Mouse (Mus musculus) left cerebral cortex, adult 11 months (tissue): ENCODE measurements around the gene Mid1.
"Not testable (repeated sequence)": the region's sequence is repeated elsewhere in the genome, so short reads cannot be mapped to it uniquely, and the experiment has no call there.

Experiments used
- DNase-seq: peaks from one replicate; pipeline ENCODE4 v3.0.0; 2022; ENCODE audit warnings: low spot score

Mid1 gene

GRCm38 (mm10) chrX:170017333-170018245 is 332.6 kb downstream of the Mid1 start:
- not testable (repeated sequence) for DNase-seq

DNA sequence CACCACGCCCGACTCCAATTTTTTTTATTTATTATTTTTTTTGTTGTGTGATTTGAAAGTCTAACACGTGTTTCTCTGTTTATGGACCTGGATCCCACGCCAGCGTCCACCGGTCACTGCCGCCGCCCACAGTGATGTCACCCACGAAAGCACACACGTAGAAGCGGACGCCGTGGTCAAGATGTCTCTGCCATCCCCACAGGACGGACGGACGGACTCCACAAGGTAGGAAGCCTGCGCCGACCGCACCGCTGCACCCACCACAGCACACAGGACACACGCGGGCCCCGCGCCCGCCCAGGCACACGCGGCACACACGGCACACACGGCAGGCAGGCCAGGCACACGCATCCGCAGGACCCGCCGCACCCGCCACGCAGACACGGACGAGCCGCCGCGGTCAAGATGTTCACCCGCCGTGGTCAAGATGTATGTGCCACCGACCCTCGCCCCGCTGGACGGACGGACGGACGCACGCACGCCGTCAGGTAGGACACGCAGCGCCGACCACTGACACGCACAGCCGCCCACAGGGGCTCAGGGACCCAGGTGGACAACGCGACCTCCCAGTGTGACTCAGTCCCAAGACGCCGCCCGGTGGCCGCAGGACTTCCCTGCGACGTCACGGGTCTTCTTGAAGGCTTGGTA is 333.7 kb downstream of the Mid1 start:
- DNase-seq, result not testable (repeated sequence)

- not testable (repeated sequence) for DNase-seq
These were observed 334.4 kb downstream of the Mid1 start for GRCm38 (mm10) chrX:170019219-170019953.

DNA sequence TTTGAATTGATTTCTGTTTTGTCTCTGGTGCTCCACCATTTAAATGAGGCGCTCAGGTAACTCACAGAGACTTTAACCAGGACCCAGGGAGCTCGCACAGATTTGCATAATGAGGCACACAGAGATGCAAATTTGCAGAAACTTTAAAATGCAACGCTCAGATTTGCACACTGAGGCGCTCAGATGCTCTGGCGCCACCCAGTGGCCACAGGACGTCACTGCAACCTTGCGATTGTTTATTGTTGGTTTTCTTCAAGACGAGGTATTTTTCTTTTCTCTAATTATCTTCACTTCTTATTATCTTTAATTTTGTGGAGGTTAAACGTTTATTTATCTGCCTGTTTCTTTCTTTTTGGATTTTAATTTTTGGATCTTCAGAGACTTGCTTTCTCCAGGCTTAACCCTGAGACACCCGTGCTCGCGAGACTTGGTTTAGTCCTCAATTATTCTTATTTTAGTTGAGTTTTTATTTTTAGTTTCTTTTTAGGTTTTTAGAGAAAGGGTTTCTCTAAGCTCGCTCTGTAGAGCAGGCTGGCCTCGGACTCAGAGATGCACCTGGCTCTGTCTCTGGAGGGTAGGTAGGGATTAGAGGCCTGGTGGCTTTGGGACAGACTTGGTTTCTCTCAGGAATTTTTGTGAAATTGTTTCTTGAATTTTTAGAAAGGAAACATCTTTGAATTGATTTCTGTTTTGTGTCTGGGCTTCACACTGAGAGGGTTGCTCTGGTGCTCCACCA is 335.1 kb downstream of the Mid1 start:
- peak; percentile 99 for DNase-seq

DNA sequence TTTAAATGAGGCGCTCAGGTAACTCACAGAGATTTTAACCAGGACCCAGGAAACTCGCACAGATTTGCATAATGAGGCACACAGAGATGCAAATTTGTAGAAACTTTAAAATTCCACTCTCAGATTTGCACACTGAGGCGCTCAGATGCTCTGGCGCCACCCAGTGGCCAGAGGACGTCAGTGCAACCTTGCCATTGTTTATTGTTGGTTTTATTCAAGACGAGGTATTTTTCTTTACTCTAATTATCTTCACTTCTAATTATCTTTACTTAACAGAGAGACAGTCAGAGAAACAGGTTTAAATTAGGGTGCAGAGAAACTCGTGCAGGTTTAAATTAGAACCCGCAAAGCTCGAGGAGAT is 335.7 kb downstream of the Mid1 start:
- not testable (repeated sequence) for DNase-seq

DNA sequence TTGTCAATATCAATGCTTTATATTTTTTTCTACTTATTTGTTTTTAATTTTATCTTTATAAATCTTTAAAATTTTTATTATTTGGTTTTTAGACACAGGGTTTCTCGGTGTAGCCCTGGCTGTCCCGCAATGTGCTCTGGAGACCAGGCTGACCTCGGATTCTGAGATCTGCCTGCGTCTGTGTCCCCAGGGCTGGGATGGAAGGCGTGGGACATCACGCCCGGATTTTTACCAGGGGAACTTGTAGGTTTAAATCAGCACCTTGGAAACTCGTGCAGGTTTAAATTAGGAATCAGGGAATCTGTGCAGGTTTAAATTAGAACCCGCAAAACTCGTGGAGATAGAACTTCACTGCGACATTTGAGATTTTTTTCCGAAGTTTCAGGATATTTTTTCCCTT is 336.2 kb downstream of the Mid1 start:
- DNase-seq, result not testable (repeated sequence)

- not testable (repeated sequence) for DNase-seq
These were observed 336.9 kb downstream of the Mid1 start for GRCm38 (mm10) chrX:170021750-170022461.
